In genomic region chr12:83099920-83100319, GRCm38 (mm10) we compare ENCODE assay signal across 14 mouse cellular contexts.
DNase-seq lines count a peak whose midpoint lies in the region; ATAC-seq and TF ChIP-seq lines count a peak whose summit lies in the region.
"Had no signal": no experiment of that assay in that cellular context is flagged by ENCODE, and none has a peak within 500 bp of the region (broad histone marks: within the 10 kb centered on the region; RNA-seq: fewer than 3 reads in every experiment).

No protein-coding gene starts in this region.

- peak; percentile 45 for TF ChIP-seq CTCF in intestine, postnatal 0 days (IDR thresholded peaks at IDR 0.05; ENCODE audit: low read depth)

- no peak overlapping the region for H3K4me2 ChIP-seq in intestine, postnatal 0 days (replicated peaks; ENCODE audit: low read depth)
- H3K4me2 ChIP-seq in intestine, embryonic 16.5 days (ENCODE audit: low read depth, low read length) = no peak overlapping the region
- H3K4me2 ChIP-seq: intestine, embryonic 15.5 days; limb, embryonic 13.5 days; neural tube, embryonic 15.5 days had no signal

- H3K9me3 ChIP-seq in intestine, postnatal 0 days (ENCODE audit: control insufficient read depth) = no peaks in the 10 kb centered on the region
- no peaks in the 10 kb centered on the region for H3K9me3 ChIP-seq in intestine, embryonic 16.5 days (ENCODE audit: control insufficient read depth, low read length)
- H3K9me3 ChIP-seq: forebrain, embryonic 10.5 days; G1E; intestine, embryonic 15.5 days; limb, embryonic 13.5 days; neural tube, embryonic 15.5 days had no signal

- no peak overlapping the region for H3K4me3 ChIP-seq in intestine, postnatal 0 days (ENCODE audit: low read depth, low read length)
- no peak overlapping the region for H3K4me3 ChIP-seq in intestine, embryonic 16.5 days (ENCODE audit: low read length)
- H3K4me3 ChIP-seq: forebrain, embryonic 10.5 days; intestine, embryonic 15.5 days; limb, embryonic 13.5 days; neural tube, embryonic 15.5 days had no signal

- WGBS in intestine, postnatal 0 days = 95% methylated on average over 2 of the region's 2 CpGs
- 96% methylated on average over 2 of the region's 2 CpGs for WGBS in intestine, embryonic 16.5 days

- H3K27me3 ChIP-seq in intestine, postnatal 0 days (replicated peaks; ENCODE audit: control insufficient read depth, insufficient read depth, low read length) = no peaks in the 10 kb centered on the region
- H3K27me3 ChIP-seq in intestine, embryonic 16.5 days (replicated peaks; ENCODE audit: control insufficient read depth, insufficient read depth, low read length) = no peaks in the 10 kb centered on the region
- H3K27me3 ChIP-seq: intestine, embryonic 15.5 days; limb, embryonic 13.5 days; neural tube, embryonic 15.5 days had no signal

- DNase-seq in thymus, postnatal 14 days = peak; percentile 7
- DNase-seq in thymus, postnatal 36 days = no peak
- DNase-seq in R1 (ENCODE audit: low read depth, low spot score) = peak; percentile 33
- DNase-seq in ovary, postnatal 14 days (ENCODE audit: low spot score) = no peak
- no peak for DNase-seq in right cerebral cortex, postnatal 4 days
- DNase-seq: right cerebral cortex, postnatal 14 days had no signal

- H3K36me3 ChIP-seq in intestine, postnatal 0 days (ENCODE audit: control insufficient read depth, insufficient read depth) = no peaks in the 10 kb centered on the region
- no peaks in the 10 kb centered on the region for H3K36me3 ChIP-seq in intestine, embryonic 16.5 days (ENCODE audit: control insufficient read depth, insufficient read depth, low read length)
- H3K36me3 ChIP-seq: forebrain, embryonic 10.5 days; G1E; intestine, embryonic 15.5 days; limb, embryonic 13.5 days; neural tube, embryonic 15.5 days had no signal

- H3K27ac ChIP-seq in intestine, postnatal 0 days (ENCODE audit: low read depth, low read length) = no peak overlapping the region
- H3K27ac ChIP-seq in intestine, embryonic 16.5 days (ENCODE audit: low read length) = no peak overlapping the region
- H3K27ac ChIP-seq: forebrain, embryonic 10.5 days; intestine, embryonic 15.5 days; limb, embryonic 13.5 days; macrophage; neural tube, embryonic 15.5 days had no signal

- no peaks in the 10 kb centered on the region for H3K4me1 ChIP-seq in intestine, postnatal 0 days (replicated peaks; ENCODE audit: control insufficient read depth, insufficient read depth, low read length)
- no peaks in the 10 kb centered on the region for H3K4me1 ChIP-seq in intestine, embryonic 16.5 days (ENCODE audit: control insufficient read depth, insufficient read depth, low read length)
- H3K4me1 ChIP-seq: intestine, embryonic 15.5 days; limb, embryonic 13.5 days had no signal

- no peak for ATAC-seq in intestine, postnatal 0 days
- ATAC-seq in intestine, embryonic 16.5 days = no peak
- ATAC-seq: intestine, embryonic 15.5 days had no signal

- H3K9ac ChIP-seq in intestine, postnatal 0 days (ENCODE audit: low read depth, low read length) = no peak overlapping the region
- H3K9ac ChIP-seq in intestine, embryonic 16.5 days (ENCODE audit: low read depth, low read length) = no peak overlapping the region
- H3K9ac ChIP-seq: intestine, embryonic 15.5 days; limb, embryonic 13.5 days; neural tube, embryonic 15.5 days had no signal

Comparison
In these comparisons a context has a peak if more than half of its experiments do, and no peak if none do; other contexts are left out.
1. DNase-seq: peak in thymus, postnatal 14 days (single experiment) and R1 (single experiment); none in thymus, postnatal 36 days (0 of 2), ovary, postnatal 14 days (single experiment) and right cerebral cortex, postnatal 4 days (single experiment).